In genomic region chr1:183702888-183703287, GRCm38 (mm10) we compare ENCODE assay signal across 15 mouse cellular contexts.
"Had no signal": no experiment of that assay in that cellular context is flagged by ENCODE, and none has a peak within 500 bp of the region (broad histone marks: within the 10 kb centered on the region; RNA-seq: fewer than 3 reads in every experiment).

No protein-coding gene starts in this region.

- H3K4me2 ChIP-seq: neural tube, embryonic 15.5 days; stomach, embryonic 15.5 days had no signal

- H3K27ac ChIP-seq: neural tube, embryonic 15.5 days; stomach, embryonic 15.5 days; stomach, postnatal 0 days had no signal

- DNase-seq: retina, postnatal 1 day; right cerebral cortex, adult 18-20 months; right cerebral cortex, postnatal 14 days; right cerebral cortex, postnatal 25 days; right cerebral cortex, postnatal 4 days; spleen, adult 18-20 months; thymus, adult 18-20 months; thymus, adult 2 months; thymus, postnatal 14 days; thymus, postnatal 25 days; thymus, postnatal 36 days; thymus, postnatal 4 days had no signal

- H3K4me1 ChIP-seq: neural tube, embryonic 15.5 days; stomach, embryonic 15.5 days had no signal

- H3K9me3 ChIP-seq: neural tube, embryonic 15.5 days; stomach, embryonic 15.5 days had no signal

- H3K36me3 ChIP-seq: neural tube, embryonic 15.5 days; stomach, embryonic 15.5 days had no signal

- H3K27me3 ChIP-seq: neural tube, embryonic 15.5 days; stomach, embryonic 15.5 days had no signal

- H3K9ac ChIP-seq: neural tube, embryonic 15.5 days; stomach, embryonic 15.5 days had no signal

- H3K4me3 ChIP-seq: neural tube, embryonic 15.5 days; stomach, embryonic 15.5 days had no signal
